Mouse (Mus musculus) fat pad, adult 2 months (tissue): Measurements from ENCODE around the gene H2afx.

ENCODE experiments used
- DNase-seq: peaks from one replicate; pipeline ENCODE4 v3.0.0-alpha.2; 2011; ENCODE audit warnings: low read depth, low spot score; ENCODE audit errors: extremely low read depth

Gene H2afx

DNA sequence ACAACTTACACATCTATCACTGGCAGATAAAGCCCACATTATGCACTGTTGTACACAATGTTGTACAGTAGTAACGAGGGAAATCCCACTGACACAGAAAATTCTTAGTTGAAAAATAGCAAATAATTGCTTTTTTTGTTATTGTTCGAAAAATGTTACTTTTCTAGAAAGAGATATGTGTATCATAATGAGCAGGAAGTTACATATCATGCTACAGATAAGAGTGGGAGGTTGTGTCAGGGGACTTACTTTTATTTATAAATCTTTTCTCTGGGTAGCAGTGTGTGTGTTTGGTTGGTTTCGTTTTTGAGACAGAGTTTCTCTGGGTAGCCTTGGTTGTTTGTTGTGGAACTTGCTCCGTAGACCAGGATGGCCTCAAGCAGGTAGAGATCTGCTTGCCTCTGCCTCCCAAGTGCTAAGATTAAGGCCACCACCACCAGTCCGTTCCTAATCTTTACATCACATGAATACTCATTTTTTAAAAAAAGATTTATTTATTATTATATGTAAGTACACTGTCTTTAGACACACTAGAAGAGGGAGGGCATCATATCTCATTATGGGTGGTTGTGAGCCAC is 43.7 kb downstream of the H2afx start:
- no peak for DNase-seq

GRCm38 (mm10) chr9:44379054-44379834 is 44.8 kb downstream of the H2afx start, which contains the start of gene Hyou1:
Gene Hyou1, plus strand, starts transcription at chr9:44379490.
- DNase-seq = peak; percentile 66

DNA sequence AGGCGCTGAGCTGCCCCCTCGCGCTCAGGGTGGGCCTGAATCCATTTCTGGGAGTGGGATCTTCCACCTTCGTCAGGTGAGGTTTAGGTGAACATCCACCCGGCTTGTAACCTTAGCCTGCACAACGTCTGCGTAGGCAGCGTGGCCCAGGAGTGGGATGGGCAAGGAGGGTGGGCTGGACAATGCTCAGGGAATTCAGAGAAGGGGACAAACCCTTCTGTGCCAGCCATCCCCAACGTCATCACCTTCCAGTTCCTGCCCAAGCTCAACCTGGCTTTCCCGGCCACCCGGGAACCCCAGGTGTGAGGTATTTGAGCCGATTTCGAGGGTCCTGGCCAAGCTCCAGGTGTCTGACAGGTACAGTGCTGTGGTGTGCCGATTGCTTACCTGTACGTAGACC is 45.4 kb downstream of the H2afx start:
- no peak for DNase-seq

DNA sequence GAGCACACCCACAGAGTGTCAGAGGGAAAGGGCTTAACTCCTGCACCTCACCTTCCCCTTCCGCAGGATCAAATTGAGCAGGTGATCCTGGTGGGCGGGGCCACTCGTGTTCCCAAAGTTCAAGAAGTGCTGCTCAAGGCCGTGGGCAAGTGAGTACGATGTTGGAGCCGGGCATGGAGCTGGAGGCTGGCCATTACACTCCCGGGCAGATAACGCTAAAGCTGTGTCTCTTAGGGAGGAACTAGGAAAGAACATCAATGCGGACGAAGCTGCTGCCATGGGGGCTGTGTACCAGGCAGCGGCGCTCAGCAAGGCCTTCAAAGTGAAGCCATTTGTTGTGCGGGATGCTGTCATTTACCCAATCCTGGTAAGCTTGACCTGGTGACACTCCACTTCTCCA is 50.1 kb downstream of the H2afx start:
- no peak for DNase-seq
